Mouse (Mus musculus) left cerebral cortex, adult 9 months (tissue): Measurements from ENCODE around the gene Gm21977.
"Not testable (repeated sequence)": the region's sequence is repeated elsewhere in the genome, so short reads cannot be mapped to it uniquely, and the experiment has no call there.

Source experiments
- DNase-seq, 2 experiments: peaks; one replicate each; pipeline ENCODE4 v3.0.0; 2022; ENCODE audit warnings: low spot score in 2 of 2

The Gm21977 gene

DNA sequence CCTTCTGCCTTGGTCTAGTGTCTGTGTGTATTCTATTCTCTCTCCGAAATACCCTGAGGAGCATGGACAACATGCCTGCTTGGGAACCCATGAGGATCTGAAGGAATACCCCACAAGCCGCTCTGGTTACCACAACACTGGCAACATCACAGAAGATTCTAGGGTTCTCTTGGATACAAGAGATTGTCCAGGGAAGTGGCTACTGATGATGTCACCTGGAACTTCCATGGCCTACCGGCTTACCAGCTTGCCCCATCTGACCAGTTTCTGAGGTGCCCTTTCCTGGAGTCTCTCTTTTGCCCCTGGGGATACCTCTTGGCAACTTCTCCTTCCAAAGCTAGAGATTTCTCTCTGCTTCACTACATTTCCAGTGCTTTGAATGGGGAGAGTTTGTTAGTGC lies at the start of gene Gm21977:
TSS of gene Gm21977 (minus strand) at position 101 of the 400 bp plus-strand sequence.
- not testable (repeated sequence) for DNase-seq
